Mouse (Mus musculus): Measurements from ENCODE around the gene A26c2. TPM values are rescaled to one million over a fixed set of nuclear protein-coding genes. Genes with fewer than 3 reads are reported as not detected.

The A26c2 gene
- 30.8 TPM for polyA plus RNA-seq (2014; fragmentation: Illumina TruSeq; extraction: RNeasy Lipid Tissue Mini Kit (QIAGEN cat#74804); ENCODE audit: low read depth, low replicate concordance)

GRCm38 (mm10) chr7:62823573-62823972 lies at the start of gene A26c2:
TSS of gene A26c2 (minus strand) at chr7:62823673.

